Mouse (Mus musculus) mesoderm, embryonic 11.5 days (tissue): ENCODE results near the gene Plscr5.
A peak's percentile ranks its signal among the peaks of the same experiment; 100 is the strongest.

ENCODE experiments used
- DNase-seq: peaks from one replicate; pipeline ENCODE4 v3.0.0-alpha.2; 2012; ENCODE audit warnings: low read depth, low spot score

Gene Plscr5

GRCm38 (mm10) chr9:92226795-92227194 is 34.1 kb downstream of the Plscr5 start:
- no peak for DNase-seq

GRCm38 (mm10) chr9:92228867-92229832 is 36.4 kb downstream of the Plscr5 start:
- DNase-seq: no peak

GRCm38 (mm10) chr9:92229833-92230205 is 37.1 kb downstream of the Plscr5 start:
- no peak for DNase-seq

DNA sequence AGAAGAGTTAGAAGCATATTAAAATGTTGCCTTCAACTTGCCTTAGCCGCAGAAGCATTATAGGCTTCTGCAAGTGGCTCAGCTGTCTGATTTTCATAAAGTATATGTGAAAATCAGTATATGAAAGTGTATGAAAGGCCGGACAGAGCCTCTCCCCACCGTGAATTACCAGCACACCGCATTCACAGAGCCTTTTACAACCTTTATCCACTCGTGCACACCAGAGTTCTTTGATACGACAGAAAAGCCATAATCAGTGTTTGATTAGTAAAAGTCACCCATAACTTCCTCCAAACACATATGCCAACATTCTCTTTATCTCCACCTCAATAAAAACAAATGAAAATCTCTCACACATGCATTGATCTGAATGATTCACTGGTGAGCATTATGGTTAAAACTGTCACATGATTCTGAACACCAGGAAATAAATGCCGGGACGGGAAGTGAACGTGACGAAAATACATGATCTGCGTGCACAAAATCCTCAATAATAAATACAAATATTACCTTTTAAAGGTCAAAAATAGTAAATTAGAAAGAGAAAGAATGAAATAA is 42.2 kb downstream of the Plscr5 start:
- no peak for DNase-seq

GRCm38 (mm10) chr9:92248773-92249446 is 56.2 kb downstream of the Plscr5 start:
- DNase-seq: no peak

DNA sequence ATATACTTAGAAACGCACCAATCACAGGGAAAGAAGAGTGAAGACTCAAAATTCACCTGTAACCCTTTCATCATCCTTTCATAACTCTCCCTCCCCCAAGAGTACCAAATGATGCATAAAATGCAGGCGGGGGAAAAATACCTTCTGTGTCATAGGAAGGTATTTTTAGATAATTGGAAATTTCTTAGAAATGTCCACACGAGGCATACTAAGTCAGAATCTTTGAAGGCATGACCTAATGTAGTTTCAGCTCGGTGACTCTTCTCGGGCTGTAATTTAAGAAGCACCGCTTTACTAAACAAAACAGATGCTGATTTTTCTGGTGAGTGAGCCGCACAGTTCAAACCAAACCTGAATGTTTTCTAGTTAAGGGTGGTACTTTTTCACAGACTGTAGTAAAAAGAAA is 56.7 kb downstream of the Plscr5 start, which contains the start of gene Plscr1:
Plscr1 (plus strand) TSS at position 304 of the 406 bp plus-strand sequence.
- DNase-seq: no peak

GRCm38 (mm10) chr9:92249987-92250772 is 57.4 kb downstream of the Plscr5 start:
- peak; percentile 79 for DNase-seq

- no peak for DNase-seq
These were observed 60.0 kb downstream of the Plscr5 start for GRCm38 (mm10) chr9:92252718-92253117.

GRCm38 (mm10) chr9:92253585-92254321 is 61.0 kb downstream of the Plscr5 start:
- DNase-seq: no peak
